Mouse (Mus musculus) heart, embryonic 13.5 days (tissue): ENCODE measurements around the gene Arhgef3. TPM values are rescaled to one million over a fixed set of nuclear protein-coding genes. Genes with fewer than 3 reads are reported as not detected.
A peak's percentile ranks its signal among the peaks of the same experiment; 100 is the strongest.

Source experiments
- ATAC-seq: fragments of 200-750 bp; cut with Nextera tagmentation; 2 replicates; pipeline ENCODE4 v1.8.0; 2017; ENCODE audit warnings: moderate TSS enrichment; ENCODE audit not compliant: insufficient number of reproducible peaks, low FRiP score, low TSS enrichment; ENCODE audit errors: extremely low read depth
- H3K27ac ChIP-seq: fragments of 300-500 bp; sonication (generic); replicated peaks from 2 replicates; pipeline ENCODE4 v1.5.1; 2015; ENCODE audit warnings: moderate library complexity, mild to moderate bottlenecking, inconsistent platforms
- H3K27me3 ChIP-seq: fragments of 300-500 bp; sonication (generic); replicated peaks from 2 replicates; pipeline ENCODE4 v1.6.1; 2015; ENCODE audit warnings: mild to moderate bottlenecking, inconsistent platforms
- H3K36me3 ChIP-seq: fragments of 300-500 bp; sonication (generic); 2 replicates; pipeline ENCODE4 v1.6.1; 2015; ENCODE audit warnings: mild to moderate bottlenecking, inconsistent platforms
- H3K4me1 ChIP-seq: fragments of 300-500 bp; sonication (generic); 2 replicates; pipeline ENCODE4 v1.6.1; 2015; ENCODE audit warnings: inconsistent platforms
- H3K4me2 ChIP-seq: fragments of 300-500 bp; sonication (generic); 2 replicates; pipeline ENCODE4 v1.6.1; 2015; ENCODE audit warnings: inconsistent platforms, mild to moderate bottlenecking, moderate library complexity
- H3K4me3 ChIP-seq: fragments of 300-500 bp; sonication (generic); 2 replicates; pipeline ENCODE4 v1.5.1; 2015; ENCODE audit warnings: moderate library complexity, mild to moderate bottlenecking, inconsistent platforms
- H3K9ac ChIP-seq: fragments of 300-500 bp; sonication (generic); 2 replicates; pipeline ENCODE4 v1.6.1; 2015; ENCODE audit warnings: inconsistent platforms, mild to moderate bottlenecking, moderate library complexity
- H3K9me3 ChIP-seq: fragments of 300-500 bp; sonication (generic); 2 replicates; pipeline ENCODE4 v1.6.1; 2016; ENCODE audit warnings: inconsistent platforms
- WGBS: fragments of 180-500 bp; shearing (Covaris S2); methylation state at CpG from one replicate; pipeline ENCODE4 v1.1.7; 2015; ENCODE audit warnings: mixed read lengths; 5-methylcytosine and 5-hydroxymethylcytosine counted together
- polyA plus RNA-seq: library from polyadenylated mRNA; unstranded; fragments of >200 nt; fragmentation: Nextera tagmentation; extraction: Ambion mirVana; gene quantifications from 2 replicates; pipeline ENCODE4 v1.2.1, GENCODE M21; 2015

Arhgef3 gene
- polyA plus RNA-seq, 1 experiment from 2014 or later = 13.2 TPM

DNA sequence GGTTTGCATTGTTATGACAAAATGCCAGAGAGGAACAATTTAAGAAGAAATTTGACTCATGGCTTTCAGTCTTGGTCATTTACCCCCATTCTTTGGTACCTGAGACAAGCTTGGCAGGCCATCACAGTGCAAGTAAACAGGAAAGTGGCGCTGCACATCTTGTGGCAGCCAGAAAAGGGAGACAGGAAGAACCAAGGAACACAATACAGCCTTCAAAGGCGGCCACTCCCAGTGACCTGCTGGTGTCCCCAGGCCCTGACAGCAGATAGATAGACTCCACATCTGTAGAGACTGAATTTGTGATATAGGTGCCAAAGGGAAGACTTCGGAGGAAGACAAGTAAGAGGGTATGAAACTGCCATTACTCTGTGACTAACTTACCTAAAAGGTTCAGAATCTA lies 293.5 kb downstream of the Arhgef3 start:
- Histone ChIP-seq H3K4me1 (no peaks in the 10 kb centered on the region), H3K27ac (no peak overlapping the region), H3K4me3 (no peak overlapping the region), H3K4me2 (no peak overlapping the region), H3K9me3 (peaks cover 4% of the 10 kb centered on the region; the same call in 1 of the 2 replicates), H3K9ac (no peak overlapping the region), H3K27me3 (no peaks in the 10 kb centered on the region), H3K36me3 (peaks cover 16% of the 10 kb centered on the region)
- 75% methylated on average over 3 of the region's 3 CpGs for WGBS
- ATAC-seq = no peak

DNA sequence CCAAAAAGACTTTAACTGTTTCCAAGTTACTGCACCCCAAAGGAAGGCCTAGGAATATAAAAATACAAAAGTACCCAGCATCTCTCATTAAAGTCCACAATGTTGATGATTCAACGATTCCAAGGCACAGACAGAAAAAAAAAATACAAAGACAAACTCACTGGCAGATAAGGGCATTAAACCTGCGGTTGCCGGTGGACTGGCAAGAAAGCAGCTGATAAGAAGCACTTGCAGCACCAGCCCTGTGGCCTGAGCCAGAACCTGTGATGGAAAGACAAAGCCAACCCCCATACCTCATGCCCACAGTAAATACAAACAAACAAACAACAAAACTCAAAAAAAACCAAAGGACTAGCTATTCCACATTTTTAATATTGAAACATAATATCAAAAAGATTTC lies 295.0 kb downstream of the Arhgef3 start:
- ATAC-seq = no peak
- Histone ChIP-seq H3K4me3 (no peak overlapping the region), H3K4me1 (no peaks in the 10 kb centered on the region), H3K36me3 (peaks cover 2% of the 10 kb centered on the region), H3K27me3 (no peaks in the 10 kb centered on the region), H3K9ac (no peak overlapping the region), H3K4me2 (no peak overlapping the region), H3K27ac (no peak overlapping the region), H3K9me3 (peaks cover 4% of the 10 kb centered on the region; the same call in 1 of the 2 replicates)
- WGBS = 21% methylated on average over 3 of the region's 3 CpGs

DNA sequence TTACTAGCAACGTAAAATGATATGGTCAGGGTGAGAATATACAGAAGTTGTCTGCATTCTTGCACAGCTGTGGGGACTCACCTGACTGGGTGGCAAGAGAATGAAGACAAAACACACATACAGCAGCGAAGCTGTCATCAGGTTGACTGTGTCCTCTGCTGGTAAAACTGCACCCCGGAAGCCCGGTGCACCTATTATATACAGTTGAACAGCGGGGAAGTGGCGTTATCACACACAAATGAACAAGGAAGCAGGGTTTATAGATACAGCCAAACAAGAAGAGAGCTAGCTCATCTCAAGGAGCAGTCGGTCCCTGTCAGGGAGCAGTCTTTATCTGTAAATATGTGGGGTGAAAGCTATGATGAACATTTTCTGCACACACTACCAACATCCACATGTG lies 296.8 kb downstream of the Arhgef3 start:
- H3K4me3 ChIP-seq = no peak overlapping the region
- no peaks in the 10 kb centered on the region for H3K36me3 ChIP-seq
- H3K4me1 ChIP-seq = no peaks in the 10 kb centered on the region
- no peak overlapping the region for H3K4me2 ChIP-seq
- H3K27ac ChIP-seq = no peak overlapping the region
- H3K27me3 ChIP-seq = no peaks in the 10 kb centered on the region
- H3K9me3 ChIP-seq = peaks cover 4% of the 10 kb centered on the region; the same call in 1 of the 2 replicates
- ATAC-seq = no peak
- H3K9ac ChIP-seq = no peak overlapping the region
- 78% methylated on average over 7 of the region's 7 CpGs for WGBS

DNA sequence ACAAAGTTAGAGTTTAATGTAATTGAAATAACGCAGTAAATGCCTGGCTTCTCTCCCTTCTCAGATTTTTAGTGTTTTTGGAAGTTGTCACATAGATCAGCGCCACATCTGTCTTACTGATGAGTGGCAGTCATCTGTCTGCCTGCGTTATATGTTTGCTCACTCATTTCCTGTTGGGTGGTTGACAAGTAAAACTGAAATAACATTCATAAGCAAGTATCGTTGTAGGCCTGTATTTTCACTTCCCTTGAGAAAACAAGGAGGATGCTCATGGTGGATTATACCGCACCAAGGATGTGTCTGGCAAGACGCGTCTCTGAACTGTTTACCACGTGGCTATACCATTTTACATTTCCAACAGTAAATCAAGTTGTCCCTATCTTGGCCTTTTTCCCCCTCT lies 298.0 kb downstream of the Arhgef3 start:
- no peaks in the 10 kb centered on the region for H3K4me1 ChIP-seq
- H3K4me2 ChIP-seq = no peak overlapping the region
- no peak overlapping the region for H3K9ac ChIP-seq
- ATAC-seq = no peak
- 71% methylated on average over 8 of the region's 8 CpGs for WGBS
- no peaks in the 10 kb centered on the region for H3K36me3 ChIP-seq
- peaks cover 4% of the 10 kb centered on the region; the same call in 1 of the 2 replicates for H3K9me3 ChIP-seq
- H3K4me3 ChIP-seq = no peak overlapping the region
- no peaks in the 10 kb centered on the region for H3K27me3 ChIP-seq
- H3K27ac ChIP-seq = no peak overlapping the region

DNA sequence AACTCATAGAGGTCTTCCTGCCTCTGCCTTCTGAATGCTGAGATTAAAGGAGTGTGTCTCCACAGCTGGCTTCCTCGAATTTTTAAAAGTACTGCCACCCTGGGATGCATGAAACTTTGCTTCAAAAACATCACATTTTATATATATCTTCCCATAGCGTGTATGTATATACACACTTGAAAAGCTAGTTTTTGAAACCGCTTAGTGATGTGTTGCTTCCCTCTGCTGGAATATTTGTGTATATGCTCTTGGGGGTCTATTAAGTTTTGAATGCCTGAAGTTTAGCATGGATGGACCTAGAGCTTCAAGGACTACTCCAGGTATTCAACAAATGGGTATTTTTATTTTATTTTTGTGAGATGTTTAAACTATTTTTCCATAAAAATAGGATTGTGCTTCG lies 299.3 kb downstream of the Arhgef3 start:
- Histone ChIP-seq H3K9me3 (peaks cover 4% of the 10 kb centered on the region; the same call in 1 of the 2 replicates), H3K4me1 (no peaks in the 10 kb centered on the region), H3K27me3 (no peaks in the 10 kb centered on the region), H3K9ac (no peak overlapping the region), H3K4me2 (no peak overlapping the region), H3K4me3 (no peak overlapping the region), H3K36me3 (no peaks in the 10 kb centered on the region), H3K27ac (no peak overlapping the region)
- whole genome bisulfite sequencing = 28% methylated on average over 4 of the region's 4 CpGs
- no peak for ATAC-seq

DNA sequence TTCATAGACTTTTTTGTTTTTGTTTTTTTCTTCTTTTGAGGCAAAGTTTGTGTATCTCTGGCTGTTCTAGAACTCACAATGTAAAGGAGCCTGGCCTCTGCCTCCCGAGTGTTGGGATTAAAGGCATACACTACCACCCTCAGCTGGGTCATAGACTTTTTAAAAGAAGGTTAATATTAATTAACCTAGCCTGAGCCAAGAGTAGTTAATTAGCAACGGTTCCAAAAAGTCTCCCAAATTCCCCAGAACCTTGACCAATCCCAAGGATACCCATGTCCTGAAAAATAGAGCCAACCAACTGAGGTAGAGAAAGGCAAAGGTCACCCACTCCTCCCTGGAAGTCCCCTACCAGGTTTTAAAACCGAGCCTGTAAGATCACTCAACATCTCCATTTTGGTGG lies 306.1 kb downstream of the Arhgef3 start:
- ATAC-seq = no peak
- Histone ChIP-seq H3K4me1 (no peaks in the 10 kb centered on the region), H3K9ac (no peak overlapping the region), H3K36me3 (peaks cover 7% of the 10 kb centered on the region; the same call in 1 of the 2 replicates), H3K4me2 (no peak overlapping the region), H3K9me3 (peaks cover 11% of the 10 kb centered on the region; the same call in 1 of the 2 replicates), H3K4me3 (no peak overlapping the region), H3K27ac (no peak overlapping the region), H3K27me3 (no peaks in the 10 kb centered on the region)
- WGBS = 68% methylated on average over 3 of the region's 3 CpGs

DNA sequence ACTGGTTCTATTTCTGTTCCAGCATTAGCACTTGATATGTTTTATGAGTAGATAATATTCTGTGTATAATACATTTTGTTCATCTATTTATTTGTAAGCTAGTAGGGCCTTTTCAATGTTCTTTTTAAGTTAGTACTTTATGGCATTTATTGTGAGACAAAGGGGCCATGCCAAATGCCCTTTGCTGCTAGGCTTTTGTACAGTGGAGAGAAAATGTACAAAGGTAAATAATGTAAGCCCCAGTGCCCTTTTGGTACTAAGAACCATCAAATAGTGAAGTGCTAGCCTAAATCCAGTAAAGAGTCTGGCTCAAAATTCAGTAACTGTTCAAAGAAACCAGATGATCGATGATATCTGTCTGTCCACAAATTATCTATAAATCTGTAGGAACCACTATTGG lies 307.6 kb downstream of the Arhgef3 start:
- WGBS = 84% methylated on average over 1 of the region's 1 CpGs
- H3K4me3 ChIP-seq = no peak overlapping the region
- peaks cover 11% of the 10 kb centered on the region; the same call in 1 of the 2 replicates for H3K9me3 ChIP-seq
- H3K27ac ChIP-seq = no peak overlapping the region
- H3K36me3 ChIP-seq = peaks cover 11% of the 10 kb centered on the region; the same call in 1 of the 2 replicates
- H3K4me1 ChIP-seq = no peaks in the 10 kb centered on the region
- H3K9ac ChIP-seq = no peak overlapping the region
- no peak overlapping the region for H3K4me2 ChIP-seq
- H3K27me3 ChIP-seq = no peaks in the 10 kb centered on the region
- no peak for ATAC-seq

DNA sequence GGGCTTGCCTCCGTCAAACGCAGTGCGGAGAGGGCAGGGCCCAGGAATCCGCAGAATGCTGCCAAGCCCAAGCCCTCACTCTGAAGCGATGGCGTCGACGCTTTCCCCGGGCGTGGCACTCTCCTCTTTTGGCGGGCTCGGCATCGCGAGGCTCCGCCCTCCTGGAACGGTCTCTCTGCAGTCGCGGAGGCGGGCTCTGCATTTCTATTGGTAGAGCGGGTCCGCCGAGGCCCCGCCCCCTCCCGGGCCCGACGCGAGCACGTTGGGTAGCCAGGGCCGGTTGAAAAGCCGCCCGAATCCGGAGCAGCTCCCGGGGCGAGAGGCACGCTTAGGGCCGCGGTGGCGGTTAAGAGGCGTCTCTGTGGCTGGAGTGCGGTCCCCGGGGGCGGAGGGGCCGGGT lies 313.9 kb downstream of the Arhgef3 start, which contains the start of gene Fam208a:
Gene Fam208a, plus strand, starts transcription at position 262 of the 400 bp plus-strand sequence.
- Histone ChIP-seq H3K36me3 (peaks cover 52% of the 10 kb centered on the region), H3K27ac (peak within 1 kb of the TSS; percentile 98), H3K4me3 (peak within 1 kb of the TSS; percentile 65), H3K9me3 (peaks cover 22% of the 10 kb centered on the region), H3K4me1 (peaks cover 9% of the 10 kb centered on the region), H3K9ac (peak within 1 kb of the TSS; percentile 87), H3K4me2 (peak within 1 kb of the TSS; percentile 79), H3K27me3 (no peaks in the 10 kb centered on the region)
- 2% methylated on average over 43 of the region's 43 CpGs for WGBS
- peak; percentile 95 for ATAC-seq

DNA sequence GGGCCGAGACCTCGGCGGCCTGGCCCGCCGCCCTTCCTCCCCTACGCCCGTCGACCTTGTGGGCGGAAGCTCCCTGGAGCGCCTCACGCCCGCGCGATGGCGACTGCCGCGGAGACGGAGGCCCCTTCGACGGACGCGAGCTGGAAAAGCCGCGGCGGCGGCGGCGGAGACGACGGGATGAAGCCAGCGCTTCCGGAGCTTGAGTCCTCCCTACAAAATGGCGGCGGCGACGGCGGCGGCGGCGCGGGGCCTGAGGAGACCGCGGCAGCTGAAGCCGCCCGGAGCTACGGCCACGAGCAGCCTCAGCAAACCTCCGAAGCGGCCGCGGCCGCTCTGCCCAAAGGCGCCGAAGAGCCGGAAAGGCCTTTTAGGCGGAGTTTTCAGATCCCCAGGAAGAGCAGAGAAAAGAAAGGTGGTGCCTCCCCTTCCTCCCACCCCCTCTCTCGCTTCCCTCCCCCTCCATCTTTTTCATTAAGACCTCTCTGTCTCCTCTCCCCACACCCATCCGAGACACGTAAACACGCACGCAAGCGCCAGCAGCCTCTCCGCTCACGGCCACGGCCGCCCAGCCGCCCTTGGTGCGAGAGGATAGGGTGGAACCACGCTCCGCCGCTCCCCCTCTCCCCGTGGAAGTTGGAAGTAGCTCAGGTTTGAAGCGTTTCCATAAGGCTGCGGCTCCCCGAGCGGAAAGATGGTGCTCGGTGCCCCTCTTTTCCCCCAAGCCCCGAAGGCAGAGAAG lies 314.4 kb downstream of the Arhgef3 start:
- H3K27me3 ChIP-seq = no peaks in the 10 kb centered on the region
- H3K9ac ChIP-seq = peak overlapping the region; percentile 87
- WGBS = under 1% methylated on average over 72 of the region's 78 CpGs
- H3K4me2 ChIP-seq = peak overlapping the region; percentile 79
- peaks cover 9% of the 10 kb centered on the region for H3K4me1 ChIP-seq
- ATAC-seq = peak; percentile 68
- H3K36me3 ChIP-seq = peaks cover 58% of the 10 kb centered on the region
- peak overlapping the region; percentile 98 for H3K27ac ChIP-seq
- H3K4me3 ChIP-seq = peak overlapping the region; percentile 65
- peaks cover 22% of the 10 kb centered on the region for H3K9me3 ChIP-seq

DNA sequence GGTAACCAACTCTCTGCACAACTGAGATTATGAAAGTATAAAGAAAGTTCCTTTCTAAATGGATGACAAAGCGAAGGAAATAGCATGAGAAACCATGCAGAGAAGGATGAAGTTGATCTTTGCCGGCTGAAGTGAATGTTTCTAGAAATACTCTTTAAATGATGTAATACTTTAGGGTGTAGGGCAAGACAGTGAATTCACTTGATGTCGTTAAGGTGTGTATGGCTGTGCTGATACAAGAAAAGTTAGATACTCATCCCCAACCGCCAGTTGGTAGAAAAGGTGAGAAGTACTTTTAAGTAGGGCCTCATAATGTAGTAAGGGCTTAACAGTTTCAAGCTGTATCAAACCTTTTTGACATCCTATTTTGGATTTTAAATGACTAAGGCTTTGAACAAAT lies 315.6 kb downstream of the Arhgef3 start:
- Histone ChIP-seq H3K9ac (no peak overlapping the region), H3K4me1 (peaks cover 9% of the 10 kb centered on the region), H3K27me3 (no peaks in the 10 kb centered on the region), H3K27ac (no peak overlapping the region), H3K4me2 (peak overlapping the region; percentile 79), H3K9me3 (peaks cover 13% of the 10 kb centered on the region), H3K4me3 (peak overlapping the region; percentile 65), H3K36me3 (peaks cover 55% of the 10 kb centered on the region)
- WGBS = 85% methylated on average over 4 of the region's 4 CpGs
- ATAC-seq = no peak

DNA sequence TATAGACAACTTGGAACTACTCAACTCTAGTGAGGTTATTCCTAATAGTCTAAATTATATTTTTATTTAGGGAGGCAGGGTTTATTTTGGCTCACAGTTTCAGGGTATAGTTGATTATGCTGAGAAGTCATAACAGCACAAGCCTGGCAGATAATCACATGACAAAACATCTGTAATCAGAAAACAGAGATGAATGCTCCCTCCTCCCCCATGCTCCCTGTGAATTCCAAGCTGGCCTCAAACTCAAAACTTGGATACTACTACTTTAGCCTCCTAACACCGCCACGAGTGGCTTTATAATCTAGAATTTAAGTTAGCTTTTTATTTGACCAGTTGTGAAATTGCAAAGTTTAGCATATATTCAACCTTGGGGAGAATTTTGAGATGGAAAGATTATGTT lies 317.4 kb downstream of the Arhgef3 start:
- H3K9ac ChIP-seq = no peak overlapping the region
- H3K4me2 ChIP-seq = no peak overlapping the region
- H3K36me3 ChIP-seq = peaks cover 61% of the 10 kb centered on the region
- no peaks in the 10 kb centered on the region for H3K27me3 ChIP-seq
- no peak overlapping the region for H3K27ac ChIP-seq
- H3K9me3 ChIP-seq = peaks cover 11% of the 10 kb centered on the region
- H3K4me1 ChIP-seq = peaks cover 9% of the 10 kb centered on the region
- WGBS = 93% methylated on average over 2 of the region's 2 CpGs
- no peak overlapping the region for H3K4me3 ChIP-seq
- ATAC-seq = no peak

DNA sequence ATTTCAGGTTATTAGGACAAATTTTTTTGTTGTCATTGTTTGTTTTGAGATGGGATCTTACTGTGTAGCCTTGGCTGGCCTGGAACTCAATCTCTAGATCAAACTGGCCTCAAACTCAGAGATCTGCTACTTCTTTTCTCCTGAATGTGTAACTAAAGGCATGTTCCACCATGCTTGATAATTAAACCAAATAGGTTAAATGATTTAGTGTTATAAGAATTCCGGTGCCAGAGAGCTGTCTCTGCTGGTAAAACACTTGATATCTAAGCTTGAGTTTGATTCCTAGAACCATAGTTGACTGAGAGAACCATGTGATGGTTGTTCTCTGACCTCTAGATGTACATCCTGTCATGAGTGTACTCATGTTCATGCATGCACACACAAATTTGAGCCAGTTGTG lies 321.4 kb downstream of the Arhgef3 start:
- Histone ChIP-seq H3K4me2 (no peak overlapping the region), H3K27ac (no peak overlapping the region), H3K36me3 (peaks cover 52% of the 10 kb centered on the region), H3K9me3 (no peaks in the 10 kb centered on the region), H3K4me1 (no peaks in the 10 kb centered on the region), H3K27me3 (no peaks in the 10 kb centered on the region), H3K9ac (no peak overlapping the region), H3K4me3 (no peak overlapping the region)
- ATAC-seq = no peak
- WGBS = 92% methylated on average over 1 of the region's 1 CpGs
